In the genomic region with DNA sequence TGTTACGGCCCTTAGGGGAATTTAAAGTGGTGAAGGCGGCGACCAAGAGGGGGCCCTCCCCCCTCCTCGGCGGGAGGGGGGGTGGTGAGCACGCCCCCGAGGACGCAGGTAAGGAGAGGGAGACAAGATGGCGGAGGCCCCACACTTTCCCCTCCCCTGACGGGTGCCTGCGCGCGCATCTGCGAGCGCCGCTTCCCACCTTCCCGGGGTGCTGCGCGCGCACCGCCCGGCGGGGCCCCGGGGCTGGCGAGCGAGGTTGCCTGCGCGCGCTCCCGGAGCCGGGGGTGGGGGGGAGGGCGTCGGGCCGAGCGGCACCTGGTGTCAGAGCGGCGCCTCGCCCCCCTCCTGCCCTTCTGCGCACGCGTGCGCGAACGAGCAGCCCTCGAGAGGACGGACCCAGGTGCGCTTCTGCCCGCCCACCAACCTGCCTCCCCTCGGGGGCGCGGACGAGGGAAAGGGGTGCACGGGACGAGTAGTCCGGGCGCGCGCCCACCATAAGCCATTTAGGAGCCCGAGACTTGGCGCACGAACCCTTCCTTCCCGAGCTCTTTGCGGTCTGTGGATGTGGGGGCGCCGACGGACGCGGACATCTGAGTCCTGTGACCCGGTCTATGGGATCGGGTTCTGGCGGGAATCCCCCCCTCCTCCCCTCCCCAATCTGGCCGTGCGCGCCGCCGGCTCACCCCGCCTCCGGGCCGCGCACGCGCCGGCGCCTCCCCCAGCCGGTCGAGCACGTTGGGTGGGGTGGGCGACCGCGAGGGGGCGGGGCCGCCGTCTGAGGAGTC, we compare ENCODE assay signal across 8 mouse cellular contexts. TPM values are rescaled to one million over a fixed set of nuclear protein-coding genes. Genes with fewer than 3 reads are reported as not detected.
DNase-seq lines count a peak whose midpoint lies in the region; ATAC-seq lines count a peak whose summit lies in the region.

No protein-coding gene starts in this region.

- peak; percentile 95 to 98 for DNase-seq in adrenal gland, adult (ENCODE audit: inconsistent age in 2 of 2, low spot score in 1 of 2)
- DNase-seq in embryo, embryonic 10 days (ENCODE audit: low spot score): peak; percentile 89
- peak; percentile 95 for DNase-seq in gastrocnemius, postnatal 10 days
- peak; percentile 84 to 88 for DNase-seq in left cerebral cortex, adult 9 months (ENCODE audit: low spot score in 2 of 2)
- DNase-seq in right cerebral cortex, adult 2 months (ENCODE audit: low spot score in 2 of 2): peak; percentile 78 to 82
- peak; percentile 65 for DNase-seq in urinary bladder, postnatal 10 days (ENCODE audit: low spot score)

- ATAC-seq in inflammation-experienced regulatory T-cells, adult 6 months: peak; percentile 66

- H3K27me3 ChIP-seq in megakaryocyte, embryonic 14.5 days (replicated peaks): no peaks in the 10 kb centered on the region

- H3K4me3 ChIP-seq in megakaryocyte, embryonic 14.5 days (replicated peaks): peak overlapping the region; percentile 98

- H3K4me1 ChIP-seq in megakaryocyte, embryonic 14.5 days: peaks cover 26% of the 10 kb centered on the region

- peaks cover 39% of the 10 kb centered on the region for H3K36me3 ChIP-seq in megakaryocyte, embryonic 14.5 days (replicated peaks; ENCODE audit: low read length)

- H3K9me3 ChIP-seq in megakaryocyte, embryonic 14.5 days: no peaks in the 10 kb centered on the region

RNA-seq across cellular contexts. Expression of a gene that starts 0.6 kb away (rescaled TPM):
- 10 to 100 TPM; 56.8 to 66.1 TPM for total RNA-seq in gastrocnemius, postnatal 10 days (2021)
- polyA plus RNA-seq in inflammation-experienced regulatory T-cells, adult 6 months (2017; shearing (Covaris generic)): 10 to 100 TPM in 1 of 3 experiments, 1 to 10 TPM in 2; 6.2 to 19.0 (median 9.0) TPM
- polyA plus RNA-seq in megakaryocyte, embryonic 14.5 days (2012; ENCODE audit: insufficient read depth, low replicate concordance): 4.0 and 9.1 TPM in 2 replicates

RNA-seq across cellular contexts. Expression of a gene that starts 7.0 kb away (rescaled TPM):
- 10 to 100 TPM; 10.3 to 10.5 TPM for total RNA-seq in gastrocnemius, postnatal 10 days (2021)
- 10 to 100 TPM; 22.6 to 29.7 (median 25.3) TPM for polyA plus RNA-seq in inflammation-experienced regulatory T-cells, adult 6 months (2017; shearing (Covaris generic))
- polyA plus RNA-seq in megakaryocyte, embryonic 14.5 days (2012; ENCODE audit: insufficient read depth, low replicate concordance): 15.7 and 25.1 TPM in 2 replicates

RNA-seq across cellular contexts. Expression of a gene that starts 33.4 kb away (rescaled TPM):
- 10 to 100 TPM; 29.5 to 35.8 TPM for total RNA-seq in gastrocnemius, postnatal 10 days (2021)
- 10 to 100 TPM; 17.7 to 30.0 (median 19.5) TPM for polyA plus RNA-seq in inflammation-experienced regulatory T-cells, adult 6 months (2017; shearing (Covaris generic))
- 237 and 322 TPM in 2 replicates for polyA plus RNA-seq in megakaryocyte, embryonic 14.5 days (2012; ENCODE audit: insufficient read depth, low replicate concordance)

RNA-seq across cellular contexts. Expression of a gene that starts 48.8 kb away (rescaled TPM):
- not detected for total RNA-seq in gastrocnemius, postnatal 10 days (2021)
- polyA plus RNA-seq in inflammation-experienced regulatory T-cells, adult 6 months (2017; shearing (Covaris generic)): 10 to 100 TPM; 30.0 to 46.0 (median 34.3) TPM
- 0.34 TPM in 1 of 2 replicates, not detected in the other for polyA plus RNA-seq in megakaryocyte, embryonic 14.5 days (2012; ENCODE audit: insufficient read depth, low replicate concordance)

RNA-seq across cellular contexts. Expression of a gene that starts 53.0 kb away (rescaled TPM):
- total RNA-seq in gastrocnemius, postnatal 10 days (2021): 10 to 100 TPM; 16.2 to 25.3 TPM
- polyA plus RNA-seq in inflammation-experienced regulatory T-cells, adult 6 months (2017; shearing (Covaris generic)): 100 to 1,000 TPM; 151 to 194 (median 184) TPM
- polyA plus RNA-seq in megakaryocyte, embryonic 14.5 days (2012; ENCODE audit: insufficient read depth, low replicate concordance): 83.1 and 177 TPM in 2 replicates

Comparison
In these comparisons a context has a peak if more than half of its experiments do, and no peak if none do; other contexts are left out.
1. Peak in every context shown above with its lines: DNase-seq, ATAC-seq and H3K4me3 ChIP-seq.